Mouse (Mus musculus) lung, adult 2 months (tissue): ENCODE data around the gene D7Ertd443e.

Source experiments
- CTCF ChIP-seq: fragments of 200-500 bp; IDR thresholded peaks from 2 replicates; pipeline ENCODE4 v1.5.1; 2011; ENCODE audit warnings: mild to moderate bottlenecking, low read length, control low read depth; ENCODE audit not compliant: insufficient read depth
- POLR2A ChIP-seq: fragments of 200-500 bp; IDR thresholded peaks from 2 replicates; pipeline ENCODE4 v1.6.1; 2011; ENCODE audit warnings: low read depth, mild to moderate bottlenecking, control low read depth, low read length, borderline replicate concordance; ENCODE audit errors: extremely low read depth

- TF ChIP-seq CTCF = no peak
- no peak for TF ChIP-seq POLR2A
Observed at GRCm38 (mm10) chr7:134381407-134381861, 4.0 kb downstream of the D7Ertd443e start.
